Mouse (Mus musculus) thymus, adult 18-20 months (tissue): ENCODE data around the gene Adipor2.
"Not testable (repeated sequence)": the region's sequence is repeated elsewhere in the genome, so short reads cannot be mapped to it uniquely, and the experiment has no call there.

Experiments used
- DNase-seq, 2 experiments: peaks; one replicate each; pipeline ENCODE4 v3.0.0; 2022; ENCODE audit warnings: mixed read lengths in 2 of 2

The Adipor2 gene

DNA sequence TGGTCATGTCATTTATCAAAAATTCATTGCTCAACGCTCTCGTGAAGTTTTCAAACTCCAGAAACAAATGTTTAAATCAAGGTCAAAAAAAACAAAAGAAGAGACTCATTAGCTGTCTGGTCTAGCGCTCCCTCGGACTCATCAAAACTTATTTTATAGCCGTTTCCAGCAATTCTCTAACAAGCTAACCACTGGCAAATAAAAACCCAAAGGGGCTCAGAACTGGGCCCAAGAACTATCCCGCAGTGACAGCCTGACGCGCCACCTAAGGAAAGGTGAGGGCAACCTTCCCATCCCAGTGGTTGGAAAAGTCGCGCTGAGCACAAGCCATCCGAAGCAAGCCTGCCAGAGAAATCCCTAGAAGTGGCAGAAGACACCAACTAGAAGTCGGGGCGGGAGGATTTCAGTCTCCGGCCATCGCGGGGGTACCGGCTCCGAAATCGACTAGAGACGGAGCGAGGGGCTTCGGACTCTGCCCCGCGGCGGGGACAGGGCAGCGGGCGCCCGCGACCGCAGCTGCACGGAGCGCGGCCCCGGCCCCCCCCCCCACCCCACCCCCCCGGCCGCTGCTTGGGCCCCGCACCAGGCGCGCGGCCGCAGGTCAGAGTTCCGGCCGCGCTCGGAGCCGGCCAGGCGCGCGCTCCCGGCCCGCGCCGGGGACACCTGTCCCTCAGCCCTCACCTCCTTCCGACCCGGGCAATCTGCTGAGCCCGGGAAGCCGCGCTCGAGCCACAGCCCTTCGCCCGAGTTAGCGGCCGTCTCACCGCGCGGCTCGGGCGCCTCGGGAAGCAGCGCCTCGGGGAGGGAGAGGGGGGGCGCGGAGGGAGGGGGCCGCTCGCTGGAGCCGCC, 29.5 kb downstream of the Adipor2 start:
- DNase-seq: peak; percentile 21 to 34

GRCm38 (mm10) chr6:119386821-119387220, 30.7 kb downstream of the Adipor2 start:
- no peak for DNase-seq

DNA sequence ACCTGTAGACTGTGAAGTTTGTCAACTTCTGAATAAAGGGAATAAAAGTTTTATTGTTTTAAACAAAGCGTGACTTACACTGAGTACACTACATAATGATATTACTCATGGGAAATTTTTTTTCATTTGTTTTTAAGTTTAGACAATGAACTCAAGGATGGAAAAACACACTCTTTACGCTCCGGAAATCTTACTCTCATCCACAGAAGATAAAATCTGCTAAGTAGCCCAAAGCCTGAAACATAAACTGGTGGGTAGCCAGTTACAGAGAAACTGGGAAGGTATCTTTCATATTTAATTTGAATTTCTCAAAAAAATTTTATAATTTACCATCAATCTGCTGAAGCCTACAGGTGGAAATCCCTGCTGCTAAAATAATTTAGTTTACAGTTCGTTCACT, 31.1 kb downstream of the Adipor2 start:
- no peak for DNase-seq

- no peak for DNase-seq
Measured at GRCm38 (mm10) chr6:119385668-119386067, 31.8 kb downstream of the Adipor2 start.

- DNase-seq: no peak
Measured at GRCm38 (mm10) chr6:119378631-119379030, 38.9 kb downstream of the Adipor2 start.

DNA sequence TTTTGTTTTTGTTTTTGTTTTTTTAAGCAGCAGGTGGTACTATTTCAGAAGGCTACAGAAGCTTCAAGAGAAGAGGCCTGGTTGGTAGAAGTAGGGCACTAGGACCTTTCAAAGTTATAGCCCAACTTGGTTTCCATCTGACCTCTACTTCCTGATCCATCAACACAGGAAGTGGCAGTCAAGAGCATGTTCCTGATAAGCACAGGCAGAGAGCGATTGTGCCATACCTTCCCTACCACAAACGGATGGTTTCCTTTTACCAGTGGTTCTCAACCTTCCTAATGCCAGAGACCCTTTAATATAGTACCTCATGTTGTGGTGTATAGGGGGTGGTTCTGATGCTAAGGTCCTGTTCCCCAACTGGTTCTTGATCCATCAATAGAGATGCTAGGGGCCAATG, 39.9 kb downstream of the Adipor2 start:
- no peak for DNase-seq

DNA sequence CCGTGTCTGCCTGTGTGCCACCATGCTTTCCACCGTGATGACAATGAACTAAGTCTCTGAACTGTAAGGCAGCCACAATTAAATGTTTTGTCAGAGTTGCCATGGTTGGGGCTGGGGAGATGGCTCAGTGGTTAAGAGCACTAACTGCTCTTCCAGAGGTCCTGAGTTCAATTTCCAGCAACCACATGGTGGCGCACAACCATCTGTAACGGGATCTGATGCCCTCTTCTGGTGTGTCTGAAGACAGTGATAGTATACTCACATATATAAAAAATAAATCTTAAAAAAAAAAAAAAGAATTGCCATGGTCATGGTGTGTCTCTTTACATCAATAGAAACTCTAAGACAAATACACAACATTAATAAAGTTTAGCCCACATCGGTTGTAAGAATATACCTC, 42.5 kb downstream of the Adipor2 start:
- DNase-seq: no peak

GRCm38 (mm10) chr6:119373000-119373705, 44.4 kb downstream of the Adipor2 start:
- DNase-seq: no peak

DNA sequence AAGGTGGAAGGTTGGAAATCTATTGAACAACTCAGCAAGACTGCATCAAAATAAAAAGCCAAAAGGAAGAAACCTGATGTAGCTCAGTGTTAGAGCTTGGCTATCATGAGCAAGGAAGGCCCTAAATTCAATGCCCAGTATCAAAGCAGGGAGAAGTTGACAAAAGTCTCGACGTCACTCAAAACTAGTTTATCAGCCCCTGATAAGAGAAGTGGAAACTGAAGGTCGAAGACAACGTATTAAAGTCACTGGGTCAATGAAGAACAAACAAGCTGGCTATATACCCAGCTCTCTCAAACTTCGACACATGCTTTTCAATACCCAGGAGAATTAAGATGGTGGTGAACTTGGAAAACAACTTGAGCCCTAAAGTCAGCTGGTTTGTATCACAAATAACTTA, 45.3 kb downstream of the Adipor2 start:
- no peak for DNase-seq

- no peak for DNase-seq
Measured at GRCm38 (mm10) chr6:119371624-119372023, 45.9 kb downstream of the Adipor2 start.

DNA sequence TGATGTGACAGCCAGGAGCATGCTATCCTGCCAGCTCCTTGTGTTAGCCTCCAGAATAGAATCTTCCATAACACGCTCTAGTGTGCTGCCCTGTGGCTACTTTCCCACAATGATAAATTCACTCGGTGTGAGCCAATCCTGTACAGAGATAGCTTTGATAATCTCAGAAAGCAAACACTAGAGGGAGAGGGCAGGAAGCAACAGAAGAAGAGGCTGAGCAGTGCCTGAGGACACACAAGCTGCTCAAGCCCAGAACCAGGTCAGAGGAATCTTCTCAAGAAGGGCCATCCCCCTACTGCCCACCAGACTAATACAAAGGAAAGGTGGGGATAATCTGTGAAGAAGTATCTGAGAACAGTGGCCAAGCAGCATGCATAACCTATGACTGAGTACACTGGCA, 50.1 kb downstream of the Adipor2 start:
- DNase-seq: no peak

DNA sequence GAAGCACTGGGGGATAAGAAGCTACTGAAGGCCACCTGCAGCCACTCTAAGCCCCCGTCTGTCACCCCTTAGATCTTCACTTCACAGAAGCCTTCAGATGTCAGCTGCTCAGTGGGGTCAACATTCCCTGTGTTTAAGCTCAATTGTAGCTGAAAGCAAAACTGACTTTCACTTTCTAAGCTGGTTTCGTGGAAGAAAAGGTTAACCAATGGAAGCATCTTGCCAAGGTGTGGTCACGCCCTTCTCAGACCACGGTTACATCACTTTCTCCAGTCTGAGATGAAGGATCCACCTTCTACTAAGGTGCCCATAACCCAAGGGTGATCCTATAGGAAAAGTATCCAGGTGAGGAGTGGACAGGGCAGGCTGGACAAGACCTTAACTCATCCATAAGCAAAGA, 50.7 kb downstream of the Adipor2 start:
- not testable (repeated sequence) for DNase-seq

GRCm38 (mm10) chr6:119363593-119363992, 53.9 kb downstream of the Adipor2 start:
- no peak for DNase-seq

GRCm38 (mm10) chr6:119360925-119361702, 56.4 kb downstream of the Adipor2 start:
- no peak for DNase-seq

- DNase-seq: not testable (repeated sequence)
Measured at GRCm38 (mm10) chr6:119360250-119360649, 57.3 kb downstream of the Adipor2 start.

DNA sequence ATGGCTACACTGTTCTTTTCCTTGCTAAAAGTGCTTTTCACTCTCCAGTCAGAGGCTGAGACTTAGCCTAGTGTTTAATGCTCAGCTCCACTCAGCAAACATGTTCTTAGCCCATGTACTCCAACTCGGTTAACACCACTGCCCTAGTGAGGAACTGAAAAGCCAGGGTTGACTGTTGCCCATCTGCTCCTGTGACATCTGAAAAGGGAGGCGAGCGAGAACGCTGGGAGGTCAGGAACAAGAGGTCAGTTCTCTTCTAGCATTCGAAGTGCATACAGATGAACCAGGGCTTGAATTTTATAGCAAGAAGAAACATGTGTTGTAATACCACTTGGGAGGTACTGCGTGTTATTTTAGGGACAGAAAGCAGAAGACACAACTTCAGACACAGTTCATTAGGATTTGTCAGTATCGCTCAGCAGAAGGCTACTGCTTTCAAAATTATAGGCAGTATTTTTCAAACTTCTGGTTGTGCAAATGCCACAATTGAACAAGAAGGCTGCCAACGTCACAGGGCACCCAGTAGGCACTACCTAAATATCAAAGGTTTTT, 59.4 kb downstream of the Adipor2 start:
- no peak for DNase-seq

DNA sequence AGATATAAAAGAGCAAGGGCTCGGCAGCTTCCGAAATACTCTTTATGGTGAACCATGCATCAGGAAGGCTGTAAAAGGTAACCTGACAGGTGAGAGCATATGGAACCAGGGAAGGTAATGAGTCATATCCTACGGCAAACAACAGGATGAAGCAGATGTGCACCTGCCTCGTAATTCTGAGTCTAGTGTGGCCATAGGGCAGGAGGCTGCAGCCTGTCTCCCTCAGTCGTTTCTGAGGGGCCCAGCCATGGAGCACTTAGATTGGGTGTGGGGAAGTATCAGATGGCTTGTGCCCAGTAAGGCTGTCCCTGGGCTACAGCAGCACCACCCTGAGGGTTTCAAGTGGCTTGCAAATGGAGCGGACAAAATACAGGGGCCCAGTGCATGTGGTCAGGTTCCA, 65.0 kb downstream of the Adipor2 start:
- DNase-seq: no peak

DNA sequence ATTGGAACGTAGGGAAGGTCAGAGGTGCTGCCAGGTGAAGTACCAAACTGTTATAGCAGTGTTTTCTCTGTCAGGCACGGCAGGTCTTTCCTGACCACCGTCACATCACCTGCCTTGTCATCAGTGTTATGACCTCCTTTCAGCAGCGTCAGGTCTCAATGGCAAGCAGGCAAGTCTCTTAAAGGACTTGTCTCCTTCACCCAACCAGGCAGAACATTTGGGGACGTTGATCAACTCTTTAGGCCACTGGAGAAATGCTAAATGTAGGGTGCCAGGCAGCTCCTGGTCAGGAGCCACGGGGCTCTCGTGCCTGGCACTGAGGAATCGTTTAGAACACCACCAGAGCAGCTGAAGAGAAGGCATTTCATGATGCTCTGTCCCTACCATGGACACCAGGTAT, 65.8 kb downstream of the Adipor2 start:
- no peak for DNase-seq

DNA sequence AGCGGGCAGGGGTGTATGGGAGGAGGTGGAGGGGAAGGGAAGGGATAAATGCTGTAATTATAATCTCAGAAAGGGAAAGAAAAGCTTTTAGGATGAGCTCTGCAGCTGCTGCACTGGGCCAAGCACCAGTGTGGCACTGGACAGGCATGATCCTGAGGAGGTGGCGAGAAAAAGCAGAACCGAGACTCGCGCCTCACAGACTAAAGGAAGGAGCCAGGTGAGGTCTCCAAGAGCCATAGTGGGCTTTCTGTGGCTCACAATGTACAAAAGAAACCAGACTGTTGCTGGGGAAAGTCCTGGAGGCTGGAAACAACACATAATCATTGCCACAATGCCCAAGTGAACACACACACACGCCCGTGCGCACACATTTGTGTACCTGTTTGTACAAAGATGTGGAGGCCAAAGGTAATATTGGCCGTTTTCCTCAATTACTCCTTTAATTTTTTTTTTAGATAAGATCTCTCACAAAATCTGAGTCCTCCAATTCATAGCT, 66.8 kb downstream of the Adipor2 start:
- DNase-seq: no peak

GRCm38 (mm10) chr6:119348234-119348633, 69.3 kb downstream of the Adipor2 start:
- peak; percentile 54 to 60 for DNase-seq

- no peak for DNase-seq
Measured at GRCm38 (mm10) chr6:119347813-119348212, 69.7 kb downstream of the Adipor2 start.

DNA sequence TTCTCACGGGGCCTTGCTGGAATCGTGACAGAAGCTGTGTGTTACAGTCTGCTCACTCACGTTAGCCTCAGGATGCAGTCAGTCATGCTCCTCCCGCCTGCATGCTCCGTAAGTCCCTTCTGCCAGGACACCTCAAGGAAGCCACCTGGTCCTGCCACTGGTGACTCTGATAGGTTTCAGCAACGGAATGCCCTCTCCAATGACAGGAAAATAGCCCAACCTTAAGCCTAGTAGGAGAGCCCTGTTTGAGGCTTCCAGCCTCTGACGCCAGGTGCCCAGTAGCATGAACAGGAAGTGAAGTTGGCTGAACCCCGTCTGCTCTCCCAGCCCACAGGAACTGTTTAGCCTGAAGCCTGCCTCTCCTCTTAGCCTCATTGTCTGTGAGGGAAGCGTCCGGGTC, 71.2 kb downstream of the Adipor2 start:
- DNase-seq: no peak

- no peak for DNase-seq
Measured at GRCm38 (mm10) chr6:119341409-119341808, 76.1 kb downstream of the Adipor2 start.
